Mouse (Mus musculus) intestine, embryonic 16.5 days (tissue): ENCODE results near the gene Pram1. TPM values are rescaled to one million over a fixed set of nuclear protein-coding genes. Genes with fewer than 3 reads are reported as not detected.
A peak's percentile ranks its signal among the peaks of the same experiment; 100 is the strongest.

Source experiments
- ATAC-seq: fragments of 200-750 bp; cut with Nextera tagmentation; 2 replicates; pipeline ENCODE4 v1.8.0; 2017; ENCODE audit warnings: moderate TSS enrichment, moderate library complexity
- H3K27ac ChIP-seq: fragments of 300-500 bp; sonication (generic); 2 replicates; pipeline ENCODE4 v1.5.1; 2014; ENCODE audit warnings: mild to moderate bottlenecking, low read length
- H3K27me3 ChIP-seq: fragments of 300-500 bp; sonication (generic); replicated peaks from 2 replicates; pipeline ENCODE4 v1.6.1; 2014; ENCODE audit warnings: low read length, control low read depth, mixed read lengths; ENCODE audit not compliant: control insufficient read depth, insufficient read depth
- H3K36me3 ChIP-seq: fragments of 300-500 bp; sonication (generic); 2 replicates; pipeline ENCODE4 v1.6.1; 2014; ENCODE audit warnings: low read length, control low read depth; ENCODE audit not compliant: control insufficient read depth, insufficient read depth
- H3K4me1 ChIP-seq: fragments of 300-500 bp; sonication (generic); 2 replicates; pipeline ENCODE4 v1.6.1; 2014; ENCODE audit warnings: low read length, control low read depth, mixed read lengths; ENCODE audit not compliant: control insufficient read depth, insufficient read depth
- H3K4me2 ChIP-seq: fragments of 300-500 bp; sonication (generic); 2 replicates; pipeline ENCODE4 v1.6.1; 2014; ENCODE audit warnings: low read depth, low read length, control low read depth
- H3K4me3 ChIP-seq: fragments of 300-500 bp; sonication (generic); 2 replicates; pipeline ENCODE4 v1.5.1; 2014; ENCODE audit warnings: mild to moderate bottlenecking, low read length
- H3K9ac ChIP-seq: fragments of 300-500 bp; sonication (generic); 2 replicates; pipeline ENCODE4 v1.6.1; 2014; ENCODE audit warnings: low read depth, low read length
- H3K9me3 ChIP-seq: fragments of 300-500 bp; sonication (generic); 2 replicates; pipeline ENCODE4 v1.6.1; 2016; ENCODE audit warnings: low read length, control low read depth; ENCODE audit not compliant: control insufficient read depth
- WGBS: fragments of 180-500 bp; shearing (Covaris S2); extraction: QIAGEN DNeasy Blood & Tissue Kit; methylation state at CpG from one replicate; pipeline ENCODE4 v1.1.7; 2014; 5-methylcytosine and 5-hydroxymethylcytosine counted together
- polyA plus RNA-seq: library from polyadenylated mRNA; unstranded; fragments of >200 nt; fragmentation: Nextera tagmentation; extraction: Ambion mirVana; gene quantifications from 2 replicates; pipeline ENCODE4 v1.2.1, GENCODE M21; 2015

Pram1 gene
- polyA plus RNA-seq, 1 experiment from 2014 or later: 1.1 TPM

DNA sequence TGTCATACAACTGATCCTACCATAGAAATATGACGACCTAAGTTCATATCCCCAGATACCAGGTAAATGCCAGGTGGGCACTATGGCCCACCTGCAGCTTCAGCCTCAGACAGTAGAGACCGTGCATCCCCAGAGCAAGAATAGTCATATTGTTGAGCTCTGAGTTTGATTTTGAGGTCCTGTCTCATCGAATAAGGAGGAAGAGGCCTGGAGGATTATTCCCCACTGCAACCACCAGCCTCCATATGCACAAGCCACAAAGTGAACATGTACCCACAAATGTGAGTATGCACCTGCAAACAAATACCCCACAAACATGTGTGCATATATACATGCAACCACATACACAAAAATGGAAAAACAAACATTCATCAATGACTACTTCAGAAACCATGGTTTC is 10.6 kb upstream of the Pram1 start:
- WGBS: 92% methylated on average over 3 of the region's 3 CpGs
- Histone ChIP-seq H3K4me1 (peaks cover 11% of the 10 kb centered on the region), H3K4me3 (no peak overlapping the region), H3K4me2 (no peak overlapping the region), H3K9ac (no peak overlapping the region), H3K27me3 (no peaks in the 10 kb centered on the region), H3K27ac (no peak overlapping the region), H3K9me3 (no peaks in the 10 kb centered on the region), H3K36me3 (0 out of 2 replicates have a peak, but pooled peaks cover 5% of the 10 kb centered on the region)
- no peak for ATAC-seq

DNA sequence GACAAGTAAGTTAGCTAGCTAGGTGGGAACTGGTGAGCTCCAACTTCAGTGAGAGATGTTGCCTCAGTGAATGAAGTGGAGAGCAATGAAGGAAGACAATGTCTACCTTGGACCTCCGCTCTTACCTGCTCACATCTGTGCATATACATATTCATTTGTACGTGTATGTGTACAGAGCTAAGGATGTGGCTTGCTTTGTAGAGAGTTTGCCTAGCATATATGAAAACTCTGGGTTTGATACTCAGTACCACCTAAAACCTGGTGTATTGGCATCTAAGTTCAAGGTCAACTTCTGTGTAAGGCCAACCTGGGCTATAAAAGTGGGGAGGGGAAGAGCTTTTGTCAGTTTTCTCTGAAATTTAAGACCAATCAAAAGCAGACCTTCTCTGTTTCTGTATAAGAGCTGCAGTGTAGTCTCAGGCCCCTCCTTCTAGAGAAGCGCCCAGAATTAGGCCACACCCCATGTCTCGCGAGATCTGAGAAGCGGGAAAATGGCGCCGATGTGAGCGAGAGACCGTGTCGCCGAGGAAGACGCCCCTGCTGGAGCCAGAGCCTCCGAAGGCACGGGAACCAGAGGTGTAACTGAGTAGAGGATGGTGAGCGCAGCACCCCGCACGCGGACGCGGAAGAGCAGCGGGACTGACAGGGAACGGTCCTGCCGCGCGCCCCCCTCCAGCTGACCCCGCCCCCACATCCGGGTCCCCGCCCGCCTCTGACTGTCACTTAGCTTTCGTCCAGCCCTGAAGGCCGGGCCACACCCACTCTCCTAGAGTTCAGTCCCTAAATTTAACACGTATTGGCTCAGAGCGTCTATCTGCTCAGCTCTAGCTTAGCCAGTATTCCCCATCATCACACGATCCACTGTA is 9.0 kb upstream of the Pram1 start, which contains the start of gene Zfp414:
Gene Zfp414 (plus strand): TSS at position 470 of the 866 bp plus-strand sequence.
- 3% methylated on average over 35 of the region's 35 CpGs for WGBS
- Histone ChIP-seq H3K27ac (peak within 1 kb of the TSS; percentile 96), H3K4me2 (peak within 1 kb of the TSS; percentile 67), H3K36me3 (peaks cover 5% of the 10 kb centered on the region; the same call in 1 of the 2 replicates), H3K27me3 (no peaks in the 10 kb centered on the region), H3K4me1 (peaks cover 11% of the 10 kb centered on the region), H3K9me3 (no peaks in the 10 kb centered on the region), H3K9ac (peak within 1 kb of the TSS; percentile 79), H3K4me3 (peak within 1 kb of the TSS; percentile 64)
- peak; percentile 98 for ATAC-seq

DNA sequence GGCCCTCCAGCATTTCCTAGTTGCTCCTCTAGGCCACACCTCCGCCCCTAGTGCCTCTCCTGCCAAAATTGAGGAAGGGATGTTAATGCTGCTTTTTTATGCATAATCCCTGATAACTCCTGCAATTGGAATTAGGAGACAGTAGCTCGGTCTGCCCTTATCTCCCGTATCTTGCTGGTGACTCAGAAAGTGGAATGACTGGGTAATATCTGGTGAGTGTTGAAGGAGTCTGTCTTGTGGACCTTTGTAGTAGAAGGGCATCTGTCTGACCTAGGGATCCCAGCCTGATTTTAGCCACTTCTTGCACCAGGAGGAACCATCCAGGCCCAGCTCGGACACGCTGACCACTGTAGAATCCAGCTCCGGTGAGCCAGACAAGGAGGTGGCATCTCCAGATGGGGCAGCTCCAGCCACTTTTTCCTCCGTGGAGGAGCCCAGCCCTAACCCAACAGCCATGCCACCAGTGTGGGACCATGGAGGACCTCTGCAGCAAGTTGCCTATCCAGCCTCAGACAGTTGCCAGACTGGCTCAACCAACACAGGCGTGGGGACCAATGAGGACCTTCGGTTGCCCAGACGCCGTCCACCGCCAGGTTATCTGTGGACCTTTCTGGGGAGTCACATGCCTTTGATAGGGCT is 8.2 kb upstream of the Pram1 start:
- Histone ChIP-seq H3K4me1 (peaks cover 11% of the 10 kb centered on the region), H3K36me3 (peaks cover 5% of the 10 kb centered on the region; the same call in 1 of the 2 replicates), H3K9me3 (no peaks in the 10 kb centered on the region), H3K27me3 (no peaks in the 10 kb centered on the region), H3K4me3 (peak overlapping the region; percentile 64), H3K27ac (peak overlapping the region; percentile 96), H3K9ac (peak overlapping the region; percentile 79), H3K4me2 (peak overlapping the region; percentile 67)
- WGBS: 67% methylated on average over 12 of the region's 12 CpGs
- ATAC-seq: peak; percentile 36

DNA sequence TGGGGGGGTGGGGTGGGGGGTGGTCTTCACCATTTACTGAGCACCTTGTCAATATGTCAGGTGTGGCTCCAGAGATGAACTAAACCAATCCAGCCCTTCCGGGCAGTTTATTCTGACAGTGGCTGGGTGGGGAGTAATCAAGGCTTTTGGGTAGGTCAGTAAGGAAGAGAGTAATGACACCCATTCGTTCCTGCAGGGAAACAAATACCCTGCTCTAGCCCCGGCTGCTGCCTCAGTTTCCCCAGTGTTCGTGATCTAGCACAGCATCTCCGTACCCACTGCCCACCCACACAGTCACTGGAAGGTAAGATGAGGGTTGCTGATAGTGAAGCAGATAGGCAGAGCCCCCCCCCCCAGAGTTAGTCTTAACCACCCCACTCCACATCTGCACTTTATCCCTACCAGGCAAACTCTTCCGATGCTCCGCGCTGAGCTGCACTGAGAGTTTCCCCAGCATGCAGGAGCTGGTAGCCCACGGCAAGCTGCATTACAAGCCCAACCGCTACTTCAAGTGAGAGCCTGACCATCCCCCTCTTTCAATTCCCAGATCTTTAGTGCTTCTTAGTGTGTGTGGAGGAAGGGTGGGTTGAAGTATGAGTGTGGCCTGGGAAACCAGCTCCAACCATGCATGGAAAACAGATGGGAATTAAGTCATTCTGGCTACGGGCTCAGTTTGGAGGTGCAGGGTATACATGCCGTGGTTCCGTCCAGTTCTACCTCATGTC is 7.5 kb upstream of the Pram1 start:
- Histone ChIP-seq H3K36me3 (peaks cover 5% of the 10 kb centered on the region; the same call in 1 of the 2 replicates), H3K4me2 (peak overlapping the region; percentile 67; the same call in 1 of the 2 replicates), H3K4me3 (no peak overlapping the region), H3K4me1 (peaks cover 11% of the 10 kb centered on the region), H3K9ac (no peak overlapping the region), H3K27ac (no peak overlapping the region), H3K9me3 (no peaks in the 10 kb centered on the region), H3K27me3 (no peaks in the 10 kb centered on the region)
- no peak for ATAC-seq
- 84% methylated on average over 13 of the region's 13 CpGs for WGBS

DNA sequence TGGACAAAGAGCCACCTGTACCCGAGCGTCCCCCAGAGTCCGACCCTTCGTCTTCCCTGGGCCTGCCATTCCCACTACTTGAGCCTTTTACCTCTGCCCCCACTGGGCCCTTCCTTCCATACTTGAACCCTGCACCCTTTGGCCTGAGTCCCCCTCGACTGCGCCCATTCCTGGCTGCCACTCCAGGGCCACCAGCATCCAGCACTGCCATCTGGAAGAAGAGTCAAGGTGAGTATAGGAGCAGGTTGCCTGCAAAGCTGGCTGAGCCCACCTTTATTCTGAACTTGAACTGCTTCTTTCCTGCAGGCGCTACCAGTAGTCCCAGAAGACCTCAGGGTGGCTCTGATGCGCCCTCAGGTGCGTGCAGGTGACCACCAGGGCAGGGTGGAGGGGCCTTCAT is 6.6 kb upstream of the Pram1 start:
- WGBS: 95% methylated on average over 9 of the region's 9 CpGs
- H3K9ac ChIP-seq: no peak overlapping the region
- H3K4me1 ChIP-seq: peaks cover 11% of the 10 kb centered on the region
- no peak overlapping the region for H3K4me2 ChIP-seq
- no peak overlapping the region for H3K27ac ChIP-seq
- H3K36me3 ChIP-seq: peaks cover 5% of the 10 kb centered on the region; the same call in 1 of the 2 replicates
- no peaks in the 10 kb centered on the region for H3K27me3 ChIP-seq
- H3K9me3 ChIP-seq: no peaks in the 10 kb centered on the region
- H3K4me3 ChIP-seq: no peak overlapping the region
- no peak for ATAC-seq

DNA sequence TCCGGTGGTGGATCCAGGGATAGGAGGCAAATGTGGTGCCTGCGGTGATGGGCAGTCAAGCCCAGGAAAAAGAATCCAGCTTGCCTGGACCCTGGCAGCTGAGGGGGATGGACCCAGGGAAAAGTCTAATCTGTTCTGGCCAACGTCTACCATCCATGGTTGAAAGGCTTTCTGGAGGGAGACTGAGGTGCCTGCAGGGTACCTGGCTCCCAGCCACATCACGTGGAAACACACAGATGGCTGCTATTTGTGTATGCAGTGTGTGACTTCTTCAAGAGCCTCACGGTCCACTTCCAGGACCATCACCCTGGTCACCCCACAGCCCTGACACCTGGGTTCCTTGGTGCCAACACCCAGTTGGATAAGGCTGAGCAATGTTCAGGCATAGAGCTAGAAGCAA is 6.1 kb upstream of the Pram1 start:
- WGBS: 87% methylated on average over 5 of the region's 5 CpGs
- Histone ChIP-seq H3K4me1 (peaks cover 11% of the 10 kb centered on the region), H3K4me3 (no peak overlapping the region), H3K9ac (no peak overlapping the region), H3K36me3 (peaks cover 5% of the 10 kb centered on the region; the same call in 1 of the 2 replicates), H3K27ac (no peak overlapping the region), H3K9me3 (no peaks in the 10 kb centered on the region), H3K4me2 (no peak overlapping the region), H3K27me3 (no peaks in the 10 kb centered on the region)
- no peak for ATAC-seq

DNA sequence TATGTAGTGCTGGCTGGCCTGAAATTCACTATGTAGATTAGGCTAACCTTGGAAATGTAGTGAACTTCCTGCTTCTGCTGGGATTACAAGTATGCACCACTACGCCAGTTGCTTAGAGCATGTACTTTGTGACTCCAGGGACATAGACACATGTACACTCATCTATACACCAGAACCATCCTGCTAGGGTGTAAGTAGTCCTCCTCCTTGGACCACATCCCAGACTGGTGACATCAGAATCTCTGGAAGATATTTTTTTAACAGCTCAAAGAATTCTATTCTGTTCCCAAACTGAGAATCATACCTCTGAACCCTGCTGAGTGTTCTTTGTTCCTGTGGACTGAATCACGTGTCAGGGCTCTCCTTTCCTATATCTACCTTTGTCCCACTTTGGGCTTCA is 818 bp upstream of the Pram1 start:
- H3K9me3 ChIP-seq: no peaks in the 10 kb centered on the region
- no peak for ATAC-seq
- H3K27ac ChIP-seq: no peak overlapping the region
- H3K4me2 ChIP-seq: no peak overlapping the region
- H3K36me3 ChIP-seq: peaks cover under 1% of the 10 kb centered on the region; the same call in 1 of the 2 replicates
- no peak overlapping the region for H3K9ac ChIP-seq
- no peaks in the 10 kb centered on the region for H3K4me1 ChIP-seq
- H3K27me3 ChIP-seq: no peaks in the 10 kb centered on the region
- no peak overlapping the region for H3K4me3 ChIP-seq
- WGBS: 72% methylated on average over 2 of the region's 2 CpGs

DNA sequence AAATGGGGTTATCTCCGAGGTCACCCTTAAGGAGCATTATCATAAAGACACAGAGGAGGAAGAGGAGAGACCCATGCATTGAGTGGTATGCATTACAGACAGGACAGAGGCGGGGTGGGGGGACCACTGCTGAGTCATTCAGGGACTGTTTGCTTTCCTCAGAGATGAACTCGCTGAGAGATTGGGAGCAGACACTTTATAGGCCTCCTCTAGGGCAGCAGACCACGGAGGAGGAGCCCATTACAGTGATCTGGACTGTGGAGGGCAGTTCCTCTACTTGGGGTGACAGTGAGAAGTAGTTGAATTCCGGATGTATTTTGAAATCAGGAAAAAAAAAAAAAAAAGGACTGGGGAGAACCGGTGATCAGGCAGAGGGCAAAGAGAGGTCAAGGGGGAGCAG is 1.9 kb downstream of the Pram1 start:
- ATAC-seq: no peak
- no peaks in the 10 kb centered on the region for H3K4me1 ChIP-seq
- 0 out of 2 replicates have a peak, but pooled peaks cover 6% of the 10 kb centered on the region for H3K36me3 ChIP-seq
- no peaks in the 10 kb centered on the region for H3K9me3 ChIP-seq
- H3K4me3 ChIP-seq: no peak overlapping the region
- H3K4me2 ChIP-seq: no peak overlapping the region
- no peaks in the 10 kb centered on the region for H3K27me3 ChIP-seq
- 43% methylated on average over 6 of the region's 6 CpGs for WGBS
- H3K27ac ChIP-seq: no peak overlapping the region
- no peak overlapping the region for H3K9ac ChIP-seq

DNA sequence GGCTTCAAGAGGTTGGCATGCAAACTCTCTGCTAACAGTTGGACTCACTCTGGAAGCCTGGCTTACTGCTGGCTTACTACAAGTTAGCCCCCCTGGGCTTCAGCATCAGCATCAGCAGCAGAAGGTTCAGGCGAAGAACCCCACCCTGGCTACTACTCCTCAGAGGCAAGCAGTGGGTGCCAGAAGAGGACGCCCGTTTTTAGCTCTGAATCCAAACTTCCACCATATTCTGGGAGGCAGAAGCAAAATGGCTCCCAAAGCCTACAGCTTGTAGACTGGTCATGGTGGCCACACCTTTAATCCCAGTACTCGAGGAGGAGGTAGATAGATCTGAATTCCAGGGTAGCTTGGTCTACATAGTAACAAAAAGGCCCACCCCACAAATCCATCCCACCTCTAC is 6.2 kb downstream of the Pram1 start:
- ATAC-seq: no peak
- Histone ChIP-seq H3K27me3 (no peaks in the 10 kb centered on the region), H3K27ac (no peak overlapping the region), H3K36me3 (peaks cover 22% of the 10 kb centered on the region), H3K4me1 (no peaks in the 10 kb centered on the region), H3K4me2 (no peak overlapping the region), H3K9ac (no peak overlapping the region), H3K4me3 (no peak overlapping the region), H3K9me3 (no peaks in the 10 kb centered on the region)
- 92% methylated on average over 4 of the region's 4 CpGs for WGBS
